Mouse (Mus musculus) 3134 (cell line): ENCODE measurements at regions not wholly inside any gene's neighbourhood (a gene's known extent, or its start where the extent isn't known, plus 50 kb on each side); places are given as distances from the start of the nearest gene placed in this dataset.
A peak's percentile ranks its signal among the peaks of the same experiment; 100 is the strongest.

ENCODE experiments used
- DNase-seq: peaks from one replicate; pipeline ENCODE4 v3.0.0-alpha.2; 2011; ENCODE audit warnings: low spot score; ENCODE audit not compliant: insufficient read length; ENCODE audit errors: extremely low read depth

DNA sequence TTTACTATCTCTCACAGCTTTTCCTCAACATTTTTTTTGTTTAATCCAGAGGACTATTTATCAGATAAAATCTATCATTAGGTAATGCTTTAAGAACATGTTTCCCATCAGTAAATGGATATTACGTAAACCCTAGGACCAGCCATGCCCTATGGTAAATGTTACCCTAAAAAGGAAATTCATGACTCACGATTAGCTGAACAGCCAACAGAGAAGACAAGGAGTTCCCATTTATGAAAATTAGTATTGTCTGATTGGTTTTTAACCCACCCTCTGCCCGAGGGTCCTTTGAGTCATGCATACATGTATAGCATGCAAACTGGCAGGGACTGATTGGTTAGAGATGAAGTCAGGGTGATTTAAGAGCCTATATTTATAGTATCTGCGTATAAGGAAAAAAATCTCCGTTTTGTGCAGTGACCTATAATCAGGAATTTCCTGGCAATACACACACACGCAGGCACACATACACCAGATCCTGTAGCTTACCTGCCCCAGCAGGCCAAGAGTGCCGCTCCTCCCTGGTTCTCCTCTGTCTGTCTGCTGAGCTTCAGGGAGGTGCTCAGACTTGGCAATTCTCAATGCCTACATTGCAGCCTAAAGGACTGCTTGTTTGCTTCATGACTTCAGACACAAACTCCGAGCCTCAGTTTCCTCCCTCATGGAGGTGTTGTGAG, 174.0 kb upstream of the Fggy start:
- no peak for DNase-seq

- DNase-seq: no peak
These were observed 171.8 kb upstream of the Fggy start for GRCm38 (mm10) chr4:95385552-95385951.

- no peak for DNase-seq
These were observed 171.3 kb upstream of the Fggy start for GRCm38 (mm10) chr4:95386021-95386420.

- no peak for DNase-seq
These were observed 168.8 kb upstream of the Fggy start for GRCm38 (mm10) chr4:95388556-95388955.

DNA sequence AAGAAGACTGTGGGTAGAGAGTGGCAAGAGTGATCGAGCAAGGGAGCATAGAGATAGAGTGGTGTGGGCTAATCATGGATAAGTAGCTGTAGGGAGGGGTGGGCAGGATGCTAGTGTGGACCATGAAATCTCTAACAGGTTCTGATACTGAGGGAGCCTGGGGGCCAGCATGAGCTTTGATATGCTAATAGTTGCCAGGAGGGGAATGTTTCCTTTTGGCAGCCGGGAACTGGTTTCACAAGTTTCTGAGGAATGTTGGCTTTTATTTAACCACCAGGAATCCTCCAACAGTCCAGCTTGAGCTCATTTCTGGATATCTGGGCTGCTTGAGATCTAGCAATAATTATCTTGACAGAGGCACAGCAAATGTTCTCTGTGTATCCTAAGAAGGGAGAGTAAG, 167.7 kb upstream of the Fggy start:
- no peak for DNase-seq

GRCm38 (mm10) chr4:95390549-95390948, 166.8 kb upstream of the Fggy start:
- DNase-seq: no peak

DNA sequence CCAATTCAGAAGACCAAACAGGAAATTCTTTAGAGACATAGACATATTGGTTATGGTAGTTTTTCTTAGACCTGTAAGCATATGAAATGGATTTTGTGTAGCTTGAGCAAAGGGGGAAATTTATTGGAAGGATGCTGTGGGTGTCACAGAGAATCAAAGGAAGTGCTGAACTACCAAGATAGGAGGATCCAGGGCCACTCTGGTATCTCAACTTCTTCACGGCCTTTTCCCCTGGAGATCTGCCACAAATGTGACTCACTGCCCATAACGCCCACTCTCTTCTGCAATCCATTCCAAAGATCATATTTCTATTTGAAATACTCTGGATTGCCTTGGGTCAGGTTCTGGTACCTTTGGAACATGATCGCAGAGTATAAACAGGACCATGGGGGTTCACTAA, 161.6 kb upstream of the Fggy start:
- no peak for DNase-seq

DNA sequence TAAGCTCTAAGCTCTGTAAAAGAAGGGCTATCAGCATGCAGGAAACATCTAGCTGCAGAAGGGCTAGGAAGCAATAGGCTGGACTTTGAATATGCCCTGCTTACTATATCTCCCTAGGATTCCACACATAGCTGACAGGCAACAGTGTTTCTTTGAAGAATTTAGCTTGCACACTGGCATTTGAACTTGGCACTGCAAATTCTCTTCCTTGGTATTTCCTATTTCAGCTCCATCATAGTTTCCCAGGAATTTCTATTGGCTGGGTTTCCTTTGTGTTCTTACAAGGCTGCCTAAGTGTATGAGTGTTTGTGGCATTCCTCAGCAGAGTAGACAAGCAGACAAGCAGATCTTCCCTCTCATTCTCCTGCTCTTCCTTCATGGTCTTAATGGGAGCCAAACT, 159.0 kb upstream of the Fggy start:
- no peak for DNase-seq

DNA sequence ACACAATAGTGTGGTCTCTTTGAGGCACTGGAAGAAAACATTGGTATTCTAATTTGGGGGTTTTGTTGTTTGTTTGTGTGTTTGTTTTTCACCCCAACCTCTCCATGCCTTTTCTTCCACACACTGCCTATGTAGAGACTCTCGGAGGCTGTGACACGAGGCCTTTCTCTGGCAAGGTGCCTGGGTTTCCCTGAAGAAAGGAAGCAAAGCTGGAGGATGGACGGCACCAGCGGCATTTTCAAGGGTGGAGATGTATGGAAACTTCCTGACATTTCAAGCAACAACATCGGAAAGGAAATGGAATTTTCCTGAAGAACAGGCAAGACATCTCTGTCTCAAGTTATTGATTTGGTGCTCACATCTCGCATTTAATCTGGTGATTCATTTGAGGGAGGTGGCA, 155.0 kb upstream of the Fggy start:
- DNase-seq: no peak

GRCm38 (mm10) chr4:95417075-95417474, 140.2 kb upstream of the Fggy start:
- DNase-seq: peak; percentile 78

DNA sequence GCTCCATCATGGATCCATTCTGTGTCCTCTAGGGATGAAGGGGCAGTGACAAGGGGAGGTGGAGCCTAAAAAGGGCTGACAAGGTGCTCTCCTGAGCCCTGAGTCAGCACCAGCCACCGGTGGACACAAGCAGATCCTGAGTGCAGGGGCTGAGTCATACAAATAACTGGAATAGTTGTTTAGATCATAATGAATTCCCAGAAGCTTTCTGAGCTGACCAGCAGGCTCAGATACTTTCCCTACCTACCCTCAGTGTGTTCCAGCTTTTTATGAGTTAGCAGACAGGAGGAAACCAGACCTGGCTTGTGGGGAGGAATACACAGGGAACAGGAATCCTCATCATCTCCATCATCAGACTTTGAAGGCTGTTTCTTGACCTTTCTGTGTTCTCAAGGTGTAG, 130.7 kb upstream of the Fggy start:
- DNase-seq: peak; percentile 53

GRCm38 (mm10) chr4:95434543-95434942, 122.8 kb upstream of the Fggy start:
- DNase-seq: no peak

- no peak for DNase-seq
These were observed 122.2 kb upstream of the Fggy start for GRCm38 (mm10) chr4:95435080-95435479.

DNA sequence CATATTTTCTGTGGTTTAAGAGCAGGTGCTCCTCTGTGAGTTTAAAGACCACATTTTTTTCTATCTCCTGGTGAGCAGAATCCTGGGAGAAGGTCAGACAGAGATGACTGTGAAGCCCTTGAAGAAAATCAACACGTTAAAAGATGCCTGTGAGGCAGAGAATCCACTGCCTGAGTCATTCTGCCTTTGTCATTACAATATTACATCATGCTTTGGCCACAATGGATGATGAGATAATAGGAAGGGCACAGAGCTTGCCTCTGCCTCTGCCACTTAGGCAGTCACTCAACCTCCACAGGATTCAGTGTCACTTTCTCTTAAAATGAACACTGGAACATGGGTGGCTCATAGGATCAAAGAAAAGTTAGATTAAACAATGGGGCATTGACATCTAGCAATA, 117.5 kb upstream of the Fggy start:
- peak; percentile 26 for DNase-seq

DNA sequence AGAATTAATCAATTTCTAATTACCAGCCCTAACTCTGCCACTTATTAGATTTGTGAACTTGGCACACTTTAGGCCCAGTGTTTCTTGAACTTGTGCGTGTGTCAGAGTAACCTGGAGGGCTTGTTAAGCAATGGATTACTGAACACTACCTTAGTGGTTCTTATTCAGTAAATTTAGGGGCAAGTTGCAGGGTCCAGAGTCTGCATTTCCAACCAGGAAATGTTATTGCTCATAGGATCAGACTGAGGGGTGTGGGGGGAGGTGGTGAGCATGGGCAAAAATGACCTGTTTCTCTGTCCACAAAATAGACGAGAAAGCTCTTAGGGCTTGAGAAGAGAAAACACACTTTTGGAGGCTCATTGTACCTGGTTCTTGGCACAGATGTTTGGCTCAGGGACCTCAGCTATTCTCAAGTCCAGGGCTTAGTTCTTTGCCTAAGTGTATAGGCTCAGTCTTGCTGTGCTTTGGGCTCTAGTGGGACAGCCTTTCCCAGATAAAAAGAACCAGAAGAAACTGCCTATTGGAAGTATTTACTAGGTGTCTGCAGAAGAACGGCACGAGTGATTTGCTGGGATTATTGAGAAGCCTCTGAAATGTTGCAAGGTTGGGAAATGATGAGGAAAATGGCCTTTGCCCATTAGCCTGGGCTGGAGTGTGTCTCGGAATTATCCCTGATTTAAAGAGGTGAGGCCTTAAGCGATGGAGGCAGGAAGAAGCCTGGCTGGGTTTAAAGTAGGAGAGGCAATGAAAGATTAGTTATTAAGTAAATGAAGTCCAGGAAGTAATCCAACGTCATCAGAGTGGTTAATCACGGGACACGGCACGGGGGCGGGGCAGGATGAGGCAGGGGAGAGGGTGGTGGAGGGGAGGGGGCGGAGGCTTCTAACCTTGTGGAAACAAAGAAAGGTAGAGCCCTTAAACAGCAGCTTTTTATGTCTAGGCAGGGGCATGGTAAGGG, 113.2 kb upstream of the Fggy start:
- no peak for DNase-seq

- DNase-seq: no peak
These were observed 107.0 kb upstream of the Fggy start for GRCm38 (mm10) chr4:95450286-95450685.

DNA sequence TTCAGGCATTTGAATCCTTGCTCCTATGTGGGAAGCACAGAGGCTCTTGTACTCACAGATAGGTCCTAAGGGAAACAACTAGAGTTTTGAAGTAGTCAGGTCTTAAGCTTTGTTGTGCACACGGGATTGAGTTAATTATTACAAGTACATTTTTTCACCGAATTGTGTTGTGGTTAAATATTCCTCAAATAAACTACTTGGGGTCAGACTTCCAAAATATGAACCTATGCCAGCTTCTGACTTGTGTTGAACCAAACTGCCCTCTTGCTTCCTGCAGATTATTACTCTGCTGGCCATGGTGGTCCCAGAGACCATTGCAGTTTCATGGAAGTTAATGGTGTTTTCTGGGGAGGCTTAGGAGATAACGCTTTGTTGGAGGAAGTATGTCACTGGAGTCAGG, 105.5 kb upstream of the Fggy start:
- no peak for DNase-seq

DNA sequence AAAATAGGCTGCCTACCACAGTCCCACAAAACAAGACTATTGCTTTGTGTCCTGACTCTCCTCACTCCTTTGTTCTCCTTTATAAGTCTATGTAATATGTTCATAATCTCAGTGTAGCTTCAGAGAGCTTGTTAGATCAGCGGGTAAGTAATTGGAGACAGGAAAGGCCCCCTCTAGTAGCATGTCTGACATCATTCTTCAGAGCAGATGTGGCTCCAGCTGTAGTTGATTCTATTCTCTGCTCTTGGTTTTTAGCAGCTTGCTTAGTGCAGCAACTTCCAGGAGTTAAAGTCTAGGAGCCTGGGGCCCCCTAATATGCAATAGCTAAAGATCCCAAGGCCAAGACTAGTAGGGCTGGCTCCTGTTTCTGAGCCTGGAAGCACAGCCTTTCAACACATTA, 101.0 kb upstream of the Fggy start:
- no peak for DNase-seq

GRCm38 (mm10) chr4:95456943-95457342, 100.4 kb upstream of the Fggy start:
- no peak for DNase-seq

DNA sequence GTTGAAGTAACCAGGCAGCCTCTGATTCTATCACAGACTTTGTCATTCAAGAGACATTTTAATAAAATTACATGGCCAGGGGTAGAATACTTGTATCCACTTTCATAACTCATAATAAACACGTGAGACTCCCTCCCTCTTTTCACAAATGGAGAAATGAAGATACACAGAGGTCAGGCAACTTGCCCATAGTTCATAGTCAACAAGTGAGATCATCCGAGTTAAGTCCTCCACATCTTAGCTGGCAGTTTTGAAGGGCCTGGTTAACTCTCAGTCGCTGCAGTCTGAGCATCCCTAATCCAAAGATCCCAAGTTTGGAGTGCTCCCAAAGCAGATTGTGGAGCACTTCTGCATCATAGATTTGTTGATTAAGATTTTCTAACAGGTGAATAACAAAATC, 94.8 kb upstream of the Fggy start:
- peak; percentile 20 for DNase-seq

DNA sequence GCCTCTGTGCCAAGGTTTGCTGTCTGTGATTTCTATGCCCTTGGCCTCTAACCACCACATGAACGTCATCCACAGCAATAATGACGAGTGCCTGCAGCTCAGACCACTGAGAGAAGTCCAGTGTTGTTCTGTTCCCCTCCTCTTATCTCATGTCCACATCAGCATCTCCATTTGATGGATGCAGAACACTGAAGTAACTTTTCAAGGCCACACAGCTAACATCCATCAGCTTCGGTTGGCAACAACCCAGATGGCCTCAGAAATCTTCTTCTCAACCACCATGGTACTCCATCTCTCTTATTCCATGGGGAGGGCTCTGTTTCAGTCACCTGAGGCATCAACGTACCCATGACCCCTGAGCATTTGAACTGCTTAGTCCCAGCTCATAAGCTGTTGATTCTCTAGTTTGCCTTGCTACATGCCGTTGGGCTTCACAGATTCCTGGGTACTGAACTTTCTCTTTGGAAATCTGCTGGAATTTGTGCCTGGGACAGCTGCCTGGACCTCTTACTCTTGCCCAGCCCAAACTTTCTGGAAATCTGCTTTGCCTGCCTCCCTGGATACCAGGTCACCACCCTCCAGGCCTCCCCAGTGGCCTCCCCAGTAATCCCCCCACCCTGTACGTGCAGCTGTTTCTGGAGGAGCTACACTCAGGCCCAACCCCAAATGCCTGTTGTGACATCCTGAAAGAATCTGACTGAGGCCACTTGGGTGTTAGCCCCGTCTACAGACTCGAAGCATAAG, 94.1 kb upstream of the Fggy start:
- no peak for DNase-seq
